Mouse (Mus musculus) erythroblast, embryonic 14.5 days (primary cell): ENCODE data around the gene Lamc1. TPM values are rescaled to one million over a fixed set of nuclear protein-coding genes. Genes with fewer than 3 reads are reported as not detected.

Source experiments
- H3K27me3 ChIP-seq: 2 replicates; pipeline ENCODE4 v1.6.1; 2012; ENCODE audit warnings: inconsistent platforms; ENCODE audit not compliant: control insufficient read depth
- H3K36me3 ChIP-seq: 2 replicates; pipeline ENCODE4 v1.6.1; 2012; ENCODE audit warnings: mild to moderate bottlenecking, inconsistent platforms; ENCODE audit not compliant: control insufficient read depth
- H3K4me1 ChIP-seq: 2 replicates; pipeline ENCODE4 v1.6.1; 2012; ENCODE audit warnings: inconsistent platforms; ENCODE audit not compliant: control insufficient read depth
- H3K4me3 ChIP-seq: replicated peaks from 2 replicates; pipeline ENCODE3; 2012; ENCODE audit warnings: moderate library complexity, mild to moderate bottlenecking, inconsistent platforms
- H3K9me3 ChIP-seq: 2 replicates; pipeline ENCODE4 v1.6.1; 2012; ENCODE audit warnings: low read length, inconsistent platforms, mixed read lengths; ENCODE audit not compliant: control insufficient read depth
- GATA1 ChIP-seq: IDR thresholded peaks from 2 replicates; pipeline ENCODE4 v1.6.1; 2012; ENCODE audit warnings: low read length, inconsistent platforms, mixed read lengths
- TAL1 ChIP-seq: IDR thresholded peaks from 3 replicates; pipeline ENCODE4 v1.6.1; 2012; ENCODE audit warnings: low read length, inconsistent platforms, mixed read lengths
- polyA plus RNA-seq: library from polyadenylated mRNA; stranded (reverse); fragments of >175 nt; gene quantifications from 2 replicates; pipeline ENCODE4 v1.2.3, GENCODE M21; 2012

Gene Lamc1
- under 0.01 and 0.01 TPM in 2 replicates for polyA plus RNA-seq

DNA sequence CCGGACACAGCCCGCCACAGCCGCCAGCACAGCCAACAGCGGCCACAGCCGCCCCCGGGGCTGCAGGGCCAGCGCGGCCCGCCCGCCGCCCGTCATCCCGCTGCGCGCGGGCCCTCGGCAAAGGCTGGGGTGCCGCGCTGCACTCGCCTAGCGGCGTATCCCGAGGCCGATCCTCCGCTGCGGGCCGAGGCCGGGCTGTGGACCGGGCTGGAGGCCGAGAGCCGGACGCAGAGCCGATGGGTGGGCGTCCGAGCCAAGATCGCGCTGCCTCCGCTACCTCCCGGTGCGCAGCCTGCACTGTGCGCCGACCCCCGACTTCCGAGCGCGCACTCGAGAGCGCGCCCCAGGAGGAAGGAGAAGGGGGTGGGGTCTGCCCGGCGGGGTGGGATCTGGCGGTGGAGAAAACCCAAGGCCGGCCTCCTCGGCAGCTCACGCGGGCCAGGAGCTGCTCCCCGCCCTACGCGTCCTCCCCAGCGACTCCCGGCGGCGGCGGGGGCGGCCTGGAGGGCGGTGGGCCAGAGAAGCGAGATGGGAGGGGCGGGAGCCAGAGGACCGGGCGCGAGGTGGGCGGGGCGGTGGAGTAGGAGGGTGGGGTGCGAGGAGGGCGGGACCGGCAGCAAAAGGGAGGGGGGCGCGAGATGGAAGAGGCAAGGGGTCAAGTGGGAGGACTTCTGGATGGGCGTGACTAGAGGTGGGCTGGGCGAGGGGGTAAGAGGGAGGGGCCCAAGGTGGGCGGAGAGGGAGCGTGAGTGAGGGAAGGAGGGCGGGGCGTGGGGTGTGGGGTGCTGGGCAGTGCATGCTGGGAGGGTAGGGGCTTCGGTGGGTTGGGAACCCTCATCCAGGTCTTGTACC is at the start of gene Lamc1:
Gene Lamc1 (minus strand): TSS at position 343 of the 852 bp plus-strand sequence.
- H3K27me3 ChIP-seq: peaks cover 26% of the 10 kb centered on the region
- H3K36me3 ChIP-seq: no peaks in the 10 kb centered on the region
- no peaks in the 10 kb centered on the region for H3K9me3 ChIP-seq
- peaks cover 23% of the 10 kb centered on the region for H3K4me1 ChIP-seq
- TF ChIP-seq TAL1: no peak
- no peak for TF ChIP-seq GATA1
- H3K4me3 ChIP-seq: peak within 1 kb of the TSS; percentile 71

DNA sequence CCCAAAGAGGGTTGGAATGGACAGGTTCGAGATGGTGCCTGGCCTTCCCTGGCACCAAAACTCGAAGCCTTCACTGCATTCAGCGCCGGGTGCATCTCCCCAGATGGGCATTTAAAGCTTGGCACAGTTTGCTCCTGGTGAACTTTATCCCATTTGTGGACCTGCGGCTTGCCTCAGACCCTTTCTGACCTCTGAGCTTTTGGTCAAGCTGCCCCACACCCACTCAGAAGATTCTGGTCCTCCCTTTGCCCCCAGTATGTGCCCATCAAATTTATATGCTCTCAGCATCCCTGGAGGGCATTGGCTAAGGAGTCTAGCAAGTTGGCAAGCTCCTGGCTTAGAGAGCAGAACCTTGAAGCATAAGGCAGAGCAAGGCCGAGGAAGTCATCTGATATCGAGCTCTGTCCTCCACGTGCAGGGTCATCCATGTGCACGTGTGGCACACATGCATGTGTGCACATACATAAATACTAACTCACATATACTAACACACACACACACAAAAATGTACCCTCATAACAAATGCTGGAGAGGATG is 48.2 kb upstream of the Lamc1 start:
- no peaks in the 10 kb centered on the region for H3K27me3 ChIP-seq
- TF ChIP-seq GATA1 (no peak), TAL1 (no peak)
- H3K9me3 ChIP-seq: no peaks in the 10 kb centered on the region
- no peaks in the 10 kb centered on the region for H3K4me1 ChIP-seq
- no peaks in the 10 kb centered on the region for H3K36me3 ChIP-seq
- H3K4me3 ChIP-seq: no peak overlapping the region

- TF ChIP-seq TAL1 (no peak), GATA1 (no peak)
- Histone ChIP-seq H3K4me1 (no peaks in the 10 kb centered on the region), H3K36me3 (no peaks in the 10 kb centered on the region), H3K9me3 (no peaks in the 10 kb centered on the region), H3K27me3 (no peaks in the 10 kb centered on the region), H3K4me3 (no peak overlapping the region)
These were observed 47.2 kb upstream of the Lamc1 start for GRCm38 (mm10) chr1:153379832-153380231.

DNA sequence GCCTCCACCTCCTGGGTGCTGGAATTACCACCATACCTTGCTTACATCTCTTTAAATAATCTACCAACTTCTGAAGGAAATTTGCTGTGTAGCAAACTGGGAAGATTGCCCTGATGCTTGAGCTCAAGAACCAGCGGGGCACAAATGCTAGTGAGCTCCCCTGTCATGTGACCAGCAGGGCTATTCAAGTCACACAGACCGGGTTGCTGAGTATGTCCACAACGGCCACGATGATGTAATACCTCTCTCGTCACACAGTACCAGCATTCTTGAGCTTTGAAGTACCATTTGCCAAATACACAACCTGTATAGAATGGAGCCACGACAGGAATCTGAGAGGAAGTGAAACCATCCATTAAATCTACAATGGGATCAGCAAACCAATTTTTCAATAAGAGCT is 46.0 kb upstream of the Lamc1 start:
- H3K9me3 ChIP-seq: no peaks in the 10 kb centered on the region
- H3K27me3 ChIP-seq: no peaks in the 10 kb centered on the region
- TF ChIP-seq GATA1: no peak
- TF ChIP-seq TAL1: no peak
- H3K4me1 ChIP-seq: no peaks in the 10 kb centered on the region
- no peak overlapping the region for H3K4me3 ChIP-seq
- H3K36me3 ChIP-seq: no peaks in the 10 kb centered on the region

DNA sequence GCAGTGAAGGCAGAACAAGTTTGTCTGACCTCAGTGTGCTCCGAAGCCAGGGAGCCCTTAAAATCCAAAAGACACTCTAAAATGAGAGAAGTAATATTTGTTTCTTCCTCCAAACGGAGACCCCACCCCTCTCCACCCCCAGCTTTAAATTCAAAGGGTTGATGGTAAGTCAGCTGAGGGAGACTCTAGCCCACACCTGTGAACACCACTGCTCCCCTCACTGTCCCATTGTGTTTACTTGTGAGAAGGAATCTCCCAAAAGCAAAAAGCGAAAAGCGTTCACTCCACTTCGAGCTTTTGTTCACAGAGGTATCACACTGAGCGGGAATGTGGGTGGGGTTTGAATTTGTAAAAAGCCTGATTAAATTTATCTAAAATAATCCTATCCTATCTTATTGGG is 43.9 kb upstream of the Lamc1 start:
- Histone ChIP-seq H3K9me3 (no peaks in the 10 kb centered on the region), H3K4me1 (no peaks in the 10 kb centered on the region), H3K4me3 (no peak overlapping the region), H3K27me3 (no peaks in the 10 kb centered on the region), H3K36me3 (no peaks in the 10 kb centered on the region)
- TF ChIP-seq GATA1 (no peak), TAL1 (no peak)

DNA sequence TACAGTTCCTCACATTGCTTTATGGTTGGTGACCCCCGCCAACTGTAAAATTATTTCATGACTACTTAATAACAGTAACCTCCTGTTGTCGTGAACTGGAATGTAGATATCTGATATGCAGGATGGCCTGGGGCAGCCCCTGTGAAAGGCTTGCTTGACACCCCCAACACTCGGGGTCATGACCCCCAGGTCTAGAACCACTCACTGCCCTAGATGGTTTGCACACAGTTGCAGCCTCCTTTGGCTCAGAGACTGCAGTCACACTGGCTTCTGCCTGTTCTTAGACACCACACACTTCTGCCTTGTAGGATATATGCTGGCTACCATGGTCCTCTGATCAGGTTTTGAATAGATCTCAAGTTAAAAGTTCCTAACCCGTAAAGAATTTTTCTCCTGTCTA is 41.5 kb upstream of the Lamc1 start:
- Histone ChIP-seq H3K4me3 (no peak overlapping the region), H3K9me3 (no peaks in the 10 kb centered on the region), H3K4me1 (no peaks in the 10 kb centered on the region), H3K36me3 (no peaks in the 10 kb centered on the region), H3K27me3 (no peaks in the 10 kb centered on the region)
- TF ChIP-seq TAL1 (no peak), GATA1 (no peak)

- Histone ChIP-seq H3K4me1 (no peaks in the 10 kb centered on the region), H3K36me3 (no peaks in the 10 kb centered on the region), H3K9me3 (no peaks in the 10 kb centered on the region), H3K27me3 (no peaks in the 10 kb centered on the region), H3K4me3 (no peak overlapping the region)
- TF ChIP-seq GATA1 (no peak), TAL1 (no peak)
These were observed 39.3 kb upstream of the Lamc1 start for GRCm38 (mm10) chr1:153371846-153372245.

GRCm38 (mm10) chr1:153369011-153369410 is 36.4 kb upstream of the Lamc1 start:
- Histone ChIP-seq H3K9me3 (no peaks in the 10 kb centered on the region), H3K4me3 (no peak overlapping the region), H3K36me3 (no peaks in the 10 kb centered on the region), H3K4me1 (no peaks in the 10 kb centered on the region), H3K27me3 (no peaks in the 10 kb centered on the region)
- TF ChIP-seq TAL1 (no peak), GATA1 (no peak)

DNA sequence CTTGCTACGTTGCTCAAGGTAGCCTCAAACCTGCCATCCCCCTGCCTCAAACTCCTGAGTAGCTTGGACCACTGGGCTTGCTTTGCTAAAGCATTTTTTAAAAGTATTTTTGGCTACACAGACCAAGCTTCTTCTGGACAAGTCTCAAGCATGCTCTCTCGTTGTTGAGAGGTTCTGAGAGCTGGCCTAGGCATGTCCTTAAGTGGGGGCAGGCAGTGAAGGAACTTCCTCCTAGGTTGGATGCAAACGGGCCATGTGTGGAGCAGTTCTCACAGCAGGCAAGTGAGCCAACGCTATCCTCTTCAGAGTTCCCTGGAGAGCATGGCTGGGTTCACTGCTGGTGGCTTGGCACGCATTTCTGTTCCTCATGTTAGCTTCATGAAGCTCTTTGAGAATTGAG is 34.5 kb upstream of the Lamc1 start:
- Histone ChIP-seq H3K4me3 (no peak overlapping the region), H3K9me3 (no peaks in the 10 kb centered on the region), H3K4me1 (no peaks in the 10 kb centered on the region), H3K36me3 (no peaks in the 10 kb centered on the region), H3K27me3 (no peaks in the 10 kb centered on the region)
- TF ChIP-seq TAL1: no peak

- H3K4me1 ChIP-seq: no peaks in the 10 kb centered on the region
These were observed 29.3 kb upstream of the Lamc1 start for GRCm38 (mm10) chr1:153361926-153362325.

More at GRCm38 (mm10) chr1:153361926-153362325, 29.3 kb upstream of the Lamc1 start:
- no peak overlapping the region for H3K4me3 ChIP-seq
- H3K36me3 ChIP-seq: no peaks in the 10 kb centered on the region
- H3K27me3 ChIP-seq: no peaks in the 10 kb centered on the region
- no peaks in the 10 kb centered on the region for H3K9me3 ChIP-seq
- TF ChIP-seq TAL1 (no peak), GATA1 (no peak)
